Mouse (Mus musculus): Measurements from ENCODE around the gene Mrps27.

DNA sequence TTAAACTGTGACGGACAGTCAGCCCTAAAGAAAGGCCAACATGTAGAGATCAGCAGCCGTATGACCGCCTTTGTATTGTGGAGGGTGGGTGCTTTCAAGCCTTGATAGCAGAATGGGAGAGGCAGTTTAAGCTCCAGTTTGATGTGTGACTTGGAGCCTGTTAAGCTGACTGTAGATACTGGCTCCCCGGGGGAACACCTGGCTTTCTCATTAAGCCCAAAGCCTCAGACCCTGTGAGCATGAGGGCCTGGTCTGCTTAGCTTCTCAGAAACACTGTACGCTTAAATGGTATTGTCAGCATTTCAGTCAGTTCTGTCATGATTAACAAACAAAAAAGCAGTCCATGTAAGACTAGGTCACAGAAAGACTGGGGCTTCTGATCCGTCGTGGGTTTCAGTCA lies 29.1 kb downstream of the Mrps27 start:
- no peak for TF ChIP-seq GATA1 (IDR thresholded peaks at IDR 0.05; ENCODE audit: borderline replicate concordance, low read length)
- no peak for TF ChIP-seq FLI1 (IDR thresholded peaks at IDR 0.05; ENCODE audit: low read length)
